9 mouse cellular contexts compared by ENCODE assay signal in genomic region chr5:150457904-150458739, GRCm38 (mm10). TPM values are rescaled to one million over a fixed set of nuclear protein-coding genes. Genes with fewer than 3 reads are reported as not detected.
DNase-seq lines count a peak whose midpoint lies in the region; ATAC-seq and TF ChIP-seq lines count a peak whose summit lies in the region.
"Had no signal": no experiment of that assay in that cellular context is flagged by ENCODE, and none has a peak within 500 bp of the region (broad histone marks: within the 10 kb centered on the region; RNA-seq: fewer than 3 reads in every experiment).

No protein-coding gene starts in this region.

- 0 out of 2 replicates have a peak, but pooled peaks have one; percentile 12 for ATAC-seq in kidney, embryonic 16.5 days (ENCODE audit: low FRiP score, low TSS enrichment)
- ATAC-seq in limb, embryonic 11.5 days (ENCODE audit: insufficient number of reproducible peaks, low FRiP score, low TSS enrichment, low read depth): no peak

- TF ChIP-seq POLR2A in olfactory bulb, adult 2 months (IDR thresholded peaks at IDR 0.05; ENCODE audit: insufficient read depth, low read depth, low read length): no peak

- 46% methylated on average over 17 of the region's 17 CpGs for WGBS in kidney, embryonic 16.5 days
- 64% methylated on average over 17 of the region's 17 CpGs for WGBS in embryonic facial prominence, embryonic 10.5 days
- 45% methylated on average over 17 of the region's 17 CpGs for WGBS in limb, embryonic 11.5 days
- 45% methylated on average over 17 of the region's 17 CpGs for WGBS in olfactory bulb, adult 2 months

- H3K36me3 ChIP-seq in kidney, embryonic 16.5 days (ENCODE audit: insufficient read depth, low read length): peaks cover 14% of the 10 kb centered on the region
- H3K36me3 ChIP-seq in embryonic facial prominence, embryonic 10.5 days (replicated peaks): peaks cover 18% of the 10 kb centered on the region
- H3K36me3 ChIP-seq in limb, embryonic 11.5 days (ENCODE audit: control insufficient read depth, insufficient read depth, low read length): no peaks in the 10 kb centered on the region

- no peak overlapping the region for H3K9ac ChIP-seq in kidney, embryonic 16.5 days (replicated peaks; ENCODE audit: low read length)
- H3K9ac ChIP-seq in limb, embryonic 11.5 days (ENCODE audit: low read length): no peak overlapping the region; the same call in 1 of the 2 replicates

- H3K4me1 ChIP-seq in kidney, embryonic 16.5 days (ENCODE audit: insufficient read depth, low read length): peaks cover 9% of the 10 kb centered on the region; the same call in 1 of the 2 replicates
- peaks cover 12% of the 10 kb centered on the region for H3K4me1 ChIP-seq in embryonic facial prominence, embryonic 10.5 days
- no peaks in the 10 kb centered on the region for H3K4me1 ChIP-seq in limb, embryonic 11.5 days (ENCODE audit: control insufficient read depth, insufficient read depth, low read length)
- H3K4me1 ChIP-seq in olfactory bulb, adult 2 months (ENCODE audit: control insufficient read depth, insufficient read depth, low read length): no peaks in the 10 kb centered on the region

- TF ChIP-seq CTCF in olfactory bulb, adult 2 months (IDR thresholded peaks at IDR 0.05; ENCODE audit: insufficient read depth, low read depth, low read length): no peak

- peak overlapping the region; percentile 62 for H3K27ac ChIP-seq in kidney, embryonic 16.5 days (ENCODE audit: low read length)
- H3K27ac ChIP-seq in embryonic facial prominence, embryonic 10.5 days (replicated peaks): no peak overlapping the region
- 0 out of 2 replicates have a peak overlapping the region, but pooled peaks have one; percentile 10 for H3K27ac ChIP-seq in limb, embryonic 11.5 days (replicated peaks; ENCODE audit: low read depth, low read length)
- 0 out of 2 replicates have a peak overlapping the region, but pooled peaks have one; percentile 15 for H3K27ac ChIP-seq in olfactory bulb, adult 2 months (ENCODE audit: insufficient read depth, low read depth, low read length)

- no peak for DNase-seq in kidney, adult 9 months
- peak; percentile 25 for DNase-seq in embryonic facial prominence, embryonic 10.5 days (ENCODE audit: low spot score)
- DNase-seq in limb, embryonic 11.5 days (ENCODE audit: low spot score): peak; percentile 35
- DNase-seq in right cerebral cortex, adult 18-20 months: no peak
- no peak for DNase-seq in cerebellum, adult 9-11 months
- DNase-seq in thymus, postnatal 25 days: no peak

- H3K9me3 ChIP-seq in kidney, embryonic 16.5 days (ENCODE audit: low read length): peaks cover 10% of the 10 kb centered on the region
- H3K9me3 ChIP-seq in embryonic facial prominence, embryonic 10.5 days: peaks cover 12% of the 10 kb centered on the region; the same call in 1 of the 2 replicates
- no peaks in the 10 kb centered on the region; the same call in 1 of the 2 replicates for H3K9me3 ChIP-seq in limb, embryonic 11.5 days (ENCODE audit: control insufficient read depth, low read length)

- H3K4me3 ChIP-seq in kidney, embryonic 16.5 days (ENCODE audit: low read length): no peak overlapping the region
- no peak overlapping the region for H3K4me3 ChIP-seq in embryonic facial prominence, embryonic 10.5 days
- no peak overlapping the region for H3K4me3 ChIP-seq in limb, embryonic 11.5 days (ENCODE audit: low read depth, low read length)
- no peak overlapping the region for H3K4me3 ChIP-seq in olfactory bulb, adult 2 months (ENCODE audit: insufficient read depth, low read depth, low read length)

- peak overlapping the region; percentile 28; the same call in 1 of the 2 replicates for H3K4me2 ChIP-seq in kidney, embryonic 16.5 days (replicated peaks; ENCODE audit: low read depth, low read length)
- no peak overlapping the region for H3K4me2 ChIP-seq in limb, embryonic 11.5 days (ENCODE audit: low read depth, severe bottlenecking)

- no peaks in the 10 kb centered on the region for H3K27me3 ChIP-seq in kidney, embryonic 16.5 days (ENCODE audit: insufficient read depth, low read length)
- no peaks in the 10 kb centered on the region for H3K27me3 ChIP-seq in embryonic facial prominence, embryonic 10.5 days (replicated peaks; ENCODE audit: low read depth, poor library complexity, severe bottlenecking)
- H3K27me3 ChIP-seq in limb, embryonic 11.5 days (ENCODE audit: control insufficient read depth, insufficient read depth, low read length): no peaks in the 10 kb centered on the region

RNA-seq across cellular contexts. Expression of gene Zar1l, which starts 59.8 kb away (rescaled TPM):
- not detected in 2 replicates for polyA plus RNA-seq in kidney, embryonic 16.5 days (2015; fragmentation: Nextera tagmentation; extraction: Ambion mirVana)
- not detected in 2 replicates for polyA plus RNA-seq in embryonic facial prominence, embryonic 10.5 days (2016; fragmentation: Nextera tagmentation; extraction: Ambion mirVana)
- not detected in 2 replicates for polyA plus RNA-seq in limb, embryonic 11.5 days (2014; fragmentation: Nextera tagmentation; extraction: Ambion mirVana)
- not detected in 2 replicates for polyA plus RNA-seq in olfactory bulb, adult 2 months (2012; ENCODE audit: insufficient read depth, insufficient read length, low replicate concordance, missing spikeins)
- polyA plus RNA-seq: large intestine, adult 2 months had no signal

Comparison
In these comparisons a context has a peak if more than half of its experiments do, and no peak if none do; other contexts are left out.
1. DNase-seq: peak in embryonic facial prominence, embryonic 10.5 days (single experiment) and limb, embryonic 11.5 days (single experiment); none in kidney, adult 9 months (single experiment), right cerebral cortex, adult 18-20 months (single experiment), cerebellum, adult 9-11 months (single experiment) and thymus, postnatal 25 days (single experiment).